Mouse (Mus musculus): ENCODE data around the gene Sh3bp5l.

Gene Sh3bp5l

GRCm38 (mm10) chr11:58377686-58378085 lies 47.2 kb downstream of the Sh3bp5l start:
- DNase-seq (ENCODE audit: low spot score in 2 of 2): no peak

- DNase-seq (ENCODE audit: low spot score in 2 of 2): no peak
Observed at GRCm38 (mm10) chr11:58378763-58379278, 48.3 kb downstream of the Sh3bp5l start, which contains the start of gene Lypd8. TSS of gene Lypd8 (plus strand) at chr11:58379043.

GRCm38 (mm10) chr11:58379516-58379915 lies 49.0 kb downstream of the Sh3bp5l start:
- no peak for DNase-seq (ENCODE audit: low spot score in 2 of 2)

GRCm38 (mm10) chr11:58382471-58382870 lies 51.9 kb downstream of the Sh3bp5l start:
- DNase-seq (ENCODE audit: low spot score in 2 of 2): no peak
